Mouse (Mus musculus): Measurements from ENCODE around the gene Ap2b1. TPM values are rescaled to one million over a fixed set of nuclear protein-coding genes. Genes with fewer than 3 reads are reported as not detected.
"Not testable (repeated sequence)": the region's sequence is repeated elsewhere in the genome, so short reads cannot be mapped to it uniquely, and the experiment has no call there.

The Ap2b1 gene
- 100 to 1,000 TPM; 281 to 296 TPM for total RNA-seq (2021)
- long read RNA-seq, experiment 1, full-length matches to known transcripts, result 12 of 18 reads
- long read RNA-seq, experiment 1, partial matches to known transcripts, result 0 of 18 reads
- long read RNA-seq, experiment 1, other reads (novel, unspliced or antisense), result 6 of 18 reads
- long read RNA-seq, experiment 2, full-length matches to known transcripts, result 6 of 17 reads
- long read RNA-seq, experiment 2, partial matches to known transcripts, result 4 of 17 reads
- long read RNA-seq, experiment 2, other reads (novel, unspliced or antisense), result 7 of 17 reads

DNA sequence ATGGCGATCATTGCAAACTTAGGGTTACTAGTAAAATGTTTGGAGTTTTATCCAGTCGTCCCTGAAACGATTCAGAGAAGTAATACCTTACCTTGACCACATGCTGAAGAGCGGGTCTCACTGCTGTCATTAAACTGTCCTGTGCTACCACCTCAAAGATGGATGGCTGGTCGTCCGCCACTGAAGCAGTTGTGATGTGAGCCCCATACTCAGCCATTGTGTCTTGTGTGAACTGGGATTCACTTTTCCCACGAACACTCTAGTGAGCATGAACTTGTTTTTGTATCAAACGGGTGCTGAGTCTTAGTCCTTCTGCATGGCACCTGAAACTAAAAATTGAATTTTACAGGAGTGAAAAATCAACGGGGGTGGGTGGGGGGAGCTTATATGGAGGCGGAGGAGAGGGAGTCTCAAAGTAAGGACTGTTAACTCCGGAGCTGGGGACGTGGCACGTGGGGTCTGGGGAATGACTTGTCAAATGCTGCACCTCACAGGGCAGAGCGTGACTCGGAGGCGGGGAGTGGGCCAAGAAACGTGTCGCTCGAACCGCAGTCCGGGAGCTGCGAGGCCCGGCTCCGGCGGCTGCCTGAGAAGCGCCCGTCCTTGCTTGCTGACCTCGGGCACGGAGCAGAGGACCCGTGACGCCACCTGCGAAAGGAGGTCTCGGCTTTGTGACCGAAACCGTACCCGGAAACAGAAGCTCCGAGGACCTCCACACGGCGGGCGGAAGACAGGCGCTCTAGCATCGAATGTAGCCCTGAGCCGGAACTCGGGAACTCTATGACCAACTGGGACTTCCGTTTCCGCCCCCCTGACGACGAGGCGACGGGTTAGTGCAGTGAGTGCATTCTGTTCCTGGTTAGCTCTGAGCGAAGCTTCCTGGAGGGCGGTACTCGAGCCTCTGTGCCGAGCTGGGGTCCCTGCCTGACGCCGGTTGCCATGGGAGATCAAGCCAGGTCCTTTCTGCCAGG, at the start of gene Ap2b1:
Gene Ap2b1, plus strand, starts transcription at position 800 of the 971 bp plus-strand sequence.
- intact Hi-C loops (cut with DNase I), result no loop called here
- peak within 1 kb of the TSS; percentile 97 for H3K27ac ChIP-seq
- peak; percentile 90 to 92 for DNase-seq (ENCODE audit: extremely low spot score in 1 of 2, low spot score in 2 of 2)

DNA sequence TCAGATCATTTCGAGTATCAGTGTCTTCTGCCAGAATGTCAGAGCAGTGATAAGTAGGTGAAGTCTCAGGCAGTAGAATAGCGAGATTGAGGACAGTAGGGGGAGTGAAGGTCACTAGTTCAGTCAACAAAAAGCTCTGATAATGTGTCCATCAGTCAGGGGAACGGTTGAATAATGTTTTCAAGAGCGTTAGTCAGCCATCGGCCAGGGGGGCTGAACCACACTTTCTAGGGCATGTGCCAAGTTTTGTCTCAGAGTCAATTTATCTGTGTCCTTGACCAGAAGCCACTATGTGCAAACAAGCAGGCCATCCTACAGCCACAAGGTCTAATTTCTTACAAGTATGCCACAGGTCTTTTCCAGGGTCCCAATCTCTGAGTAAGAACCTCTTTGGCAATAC, 41.6 kb upstream of the Ap2b1 start:
- H3K4me3 ChIP-seq; H3K27ac ChIP-seq; intact Hi-C loops (cut with DNase I); DNase-seq (ENCODE audit: extremely low spot score in 1 of 2, low spot score in 2 of 2): not testable (repeated sequence)

More for the DNA sequence above, at the start of gene Ap2b1:
- H3K4me3 ChIP-seq, result peak within 1 kb of the TSS; percentile 78
- no peak for TF ChIP-seq CTCF (IDR thresholded peaks at IDR 0.05)

- TF ChIP-seq CTCF (IDR thresholded peaks at IDR 0.05), result no peak
- H3K4me3 ChIP-seq, result no peak overlapping the region
- DNase-seq (ENCODE audit: extremely low spot score in 1 of 2, low spot score in 2 of 2), result no peak
- intact Hi-C loops (cut with DNase I), result loop anchor here (2.0 kb wide), 1 partner anchor 348 kb away; no protein-coding TSS in a partner anchor
- H3K27ac ChIP-seq, result no peak overlapping the region
Measured at GRCm38 (mm10) chr11:83262673-83263072, 36.2 kb upstream of the Ap2b1 start.

DNA sequence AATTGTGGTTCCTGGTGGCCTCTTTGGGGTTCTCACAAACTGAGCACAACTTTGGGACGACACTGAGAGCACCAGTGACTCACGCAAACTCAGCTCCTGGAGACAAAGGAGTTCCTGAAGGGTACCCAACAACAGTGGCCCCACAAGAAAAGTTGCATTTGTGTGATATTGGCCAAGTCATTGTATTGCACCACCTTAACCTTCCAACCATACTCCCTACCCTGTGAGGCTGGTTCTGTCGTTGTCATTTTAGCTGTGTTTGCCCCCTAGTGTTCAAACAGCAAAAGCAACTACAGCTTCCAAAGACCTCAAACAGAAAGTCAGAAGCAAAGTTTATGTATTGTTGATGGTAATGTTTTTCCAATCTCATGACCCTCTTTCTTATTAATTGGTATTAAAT, 35.7 kb upstream of the Ap2b1 start:
- H3K4me3 ChIP-seq, result no peak overlapping the region
- intact Hi-C loops (cut with DNase I), result loop anchor here (2.0 kb wide), 1 partner anchor 348 kb away; no protein-coding TSS in a partner anchor
- no peak for DNase-seq (ENCODE audit: extremely low spot score in 1 of 2, low spot score in 2 of 2)
- no peak overlapping the region for H3K27ac ChIP-seq
- TF ChIP-seq CTCF (IDR thresholded peaks at IDR 0.05), result peak; percentile 60

GRCm38 (mm10) chr11:83270842-83271150, 28.0 kb upstream of the Ap2b1 start:
- DNase-seq (ENCODE audit: extremely low spot score in 1 of 2, low spot score in 2 of 2), result no peak
- peak overlapping the region; percentile 99 for H3K27ac ChIP-seq
- TF ChIP-seq CTCF (IDR thresholded peaks at IDR 0.05), result no peak
- peak overlapping the region; percentile 55 for H3K4me3 ChIP-seq
- intact Hi-C loops (cut with DNase I), result loop anchor here (1.0 to 2.0 kb wide), 2 partner anchors 20 to 32 kb away; partner anchors contain the start of gene Pex12

GRCm38 (mm10) chr11:83271151-83271950, 27.5 kb upstream of the Ap2b1 start:
- Histone ChIP-seq H3K4me3 (peak overlapping the region; percentile 55), H3K27ac (peak overlapping the region; percentile 99)
- TF ChIP-seq CTCF (IDR thresholded peaks at IDR 0.05), result no peak; the same call in 1 of the 2 replicates
- DNase-seq (ENCODE audit: extremely low spot score in 1 of 2, low spot score in 2 of 2), result peak; percentile 55 to 66
- intact Hi-C loops (cut with DNase I), result loop anchor here (1.0 to 2.0 kb wide), 2 partner anchors 19 to 31 kb away; partner anchors contain the start of gene Pex12

DNA sequence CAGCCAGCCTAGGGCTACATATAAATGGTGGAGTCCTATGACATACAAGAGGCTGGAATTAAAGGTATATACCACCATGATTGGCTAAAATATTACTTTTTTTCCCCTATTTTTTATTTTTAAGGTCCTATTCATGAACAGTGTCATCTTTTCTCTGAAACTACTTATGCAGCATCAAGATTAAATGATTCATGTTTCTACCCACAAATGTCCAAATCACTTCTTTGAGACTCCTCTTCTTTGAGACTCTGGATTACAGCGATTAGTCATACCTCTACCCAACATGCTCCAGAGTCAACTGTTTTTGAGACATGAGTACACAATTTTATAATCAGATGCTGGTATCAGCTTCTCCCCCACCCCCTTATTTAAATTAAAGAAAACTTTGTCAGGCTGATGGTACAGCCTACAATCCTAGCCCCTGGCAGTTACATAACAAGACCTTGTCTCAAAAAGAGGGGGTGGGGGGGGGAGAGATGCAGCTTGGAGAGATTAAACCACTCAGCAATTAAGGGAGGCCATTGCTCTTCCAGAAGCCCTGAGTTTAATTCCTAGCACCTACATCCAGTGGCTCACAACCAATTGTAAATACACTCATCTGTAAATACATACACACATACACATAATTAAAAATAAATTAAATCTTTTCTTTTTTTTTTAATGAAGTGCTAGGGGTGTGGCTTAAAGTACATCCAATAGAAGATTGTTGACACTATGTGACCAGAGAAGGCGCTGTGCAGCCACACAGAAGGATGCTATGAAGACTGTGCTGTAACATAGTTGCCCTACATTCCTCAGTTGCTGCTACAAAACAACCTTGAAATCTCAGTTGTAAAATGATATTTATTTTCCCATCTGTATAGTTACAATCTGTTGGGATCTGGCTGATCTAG, 26.6 kb upstream of the Ap2b1 start:
- no peak for DNase-seq (ENCODE audit: extremely low spot score in 1 of 2, low spot score in 2 of 2)
- intact Hi-C loops (cut with DNase I), result loop anchor here (1.0 to 2.0 kb wide), 2 partner anchors 19 to 30 kb away; partner anchors contain the start of gene Pex12
- Histone ChIP-seq H3K4me3 (no peak overlapping the region; the same call in 1 of the 2 replicates), H3K27ac (peak overlapping the region; percentile 99; the same call in 1 of the 2 replicates)
- TF ChIP-seq CTCF (IDR thresholded peaks at IDR 0.05), result peak; percentile 45

DNA sequence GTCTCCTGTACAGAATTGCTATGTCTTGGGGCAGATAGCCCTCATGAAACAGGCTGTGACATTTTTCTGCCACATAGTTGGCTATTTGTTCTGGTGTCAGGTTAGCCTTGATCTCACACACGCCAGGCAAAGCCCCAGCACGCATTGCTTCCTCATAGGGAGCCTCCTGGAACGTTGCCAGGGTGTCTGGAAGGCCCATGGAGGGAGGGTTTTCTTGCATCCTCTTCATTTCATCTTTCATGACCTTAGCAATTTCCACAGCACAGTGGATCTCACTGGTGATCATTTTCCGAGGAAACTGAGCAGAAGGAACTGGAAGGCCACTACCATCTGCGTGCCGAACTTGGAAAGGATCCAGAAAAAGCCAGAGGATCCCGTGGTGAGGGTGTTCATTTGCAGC, 22.6 kb upstream of the Ap2b1 start:
- DNase-seq (ENCODE audit: extremely low spot score in 1 of 2, low spot score in 2 of 2), result no peak
- H3K4me3 ChIP-seq, result no peak overlapping the region
- intact Hi-C loops (cut with DNase I), result no loop called here
- no peak for TF ChIP-seq CTCF (IDR thresholded peaks at IDR 0.05)
- no peak overlapping the region for H3K27ac ChIP-seq

DNA sequence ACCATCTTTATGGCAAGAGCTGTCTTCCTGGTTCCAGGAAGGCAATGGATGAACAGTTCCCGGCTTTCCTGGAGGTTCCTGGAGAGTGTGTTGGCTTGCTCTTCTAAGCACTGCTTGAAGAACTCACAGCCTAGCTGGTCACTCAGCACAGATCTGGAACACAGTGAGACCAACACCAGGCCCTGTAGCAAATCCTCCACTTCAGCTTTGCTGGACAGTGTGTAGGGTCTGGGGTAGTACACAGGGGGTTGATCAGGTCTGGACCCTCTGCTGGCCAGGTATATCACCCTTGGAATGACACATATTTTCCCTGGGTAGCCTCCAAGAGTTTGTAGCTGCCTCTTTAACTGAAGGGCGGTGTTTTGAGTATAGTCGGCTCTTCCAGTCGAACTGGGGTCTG, 19.8 kb upstream of the Ap2b1 start:
- DNase-seq (ENCODE audit: extremely low spot score in 1 of 2, low spot score in 2 of 2), result no peak
- H3K4me3 ChIP-seq, result no peak overlapping the region
- intact Hi-C loops (cut with DNase I), result no loop called here
- H3K27ac ChIP-seq, result no peak overlapping the region
- TF ChIP-seq CTCF (IDR thresholded peaks at IDR 0.05), result no peak

- no peak for DNase-seq (ENCODE audit: extremely low spot score in 1 of 2, low spot score in 2 of 2)
- Histone ChIP-seq H3K27ac (no peak overlapping the region), H3K4me3 (no peak overlapping the region)
- TF ChIP-seq CTCF (IDR thresholded peaks at IDR 0.05), result no peak
- intact Hi-C loops (cut with DNase I), result no loop called here
Measured at GRCm38 (mm10) chr11:83279691-83280090, 19.1 kb upstream of the Ap2b1 start.
